Mouse (Mus musculus) megakaryocyte, embryonic 14.5 days (primary cell): ENCODE results near the gene Evx1. TPM values are rescaled to one million over a fixed set of nuclear protein-coding genes. Genes with fewer than 3 reads are reported as not detected.
A peak's percentile ranks its signal among the peaks of the same experiment; 100 is the strongest.

Experiments used
- H3K27me3 ChIP-seq: replicated peaks from 2 replicates; pipeline ENCODE3; 2012; ENCODE audit warnings: inconsistent platforms
- H3K36me3 ChIP-seq: replicated peaks from 2 replicates; pipeline ENCODE3; 2012; ENCODE audit warnings: low read length, inconsistent platforms, mixed read lengths
- H3K4me1 ChIP-seq: 2 replicates; pipeline ENCODE4 v1.6.1; 2012; ENCODE audit warnings: inconsistent platforms
- H3K4me3 ChIP-seq: replicated peaks from 2 replicates; pipeline ENCODE3; 2012; ENCODE audit warnings: moderate library complexity, mild to moderate bottlenecking, inconsistent platforms
- H3K9me3 ChIP-seq: 2 replicates; pipeline ENCODE4 v1.6.1; 2012; ENCODE audit warnings: inconsistent platforms
- FLI1 ChIP-seq: IDR thresholded peaks from 2 replicates; pipeline ENCODE4 v1.6.1; 2012; ENCODE audit warnings: low read length, inconsistent platforms, mixed read lengths
- GATA1 ChIP-seq: IDR thresholded peaks from 3 replicates; pipeline ENCODE4 v1.6.1; 2012; ENCODE audit warnings: mixed read lengths, low read length, inconsistent platforms, borderline replicate concordance
- polyA plus RNA-seq: library from polyadenylated mRNA; stranded (reverse); fragments of >175 nt; gene quantifications from 2 replicates; pipeline ENCODE4 v1.2.3, GENCODE M21; 2012; ENCODE audit warnings: low replicate concordance; ENCODE audit not compliant: insufficient read depth

The Evx1 gene
- polyA plus RNA-seq, 1 experiment, result not detected

DNA sequence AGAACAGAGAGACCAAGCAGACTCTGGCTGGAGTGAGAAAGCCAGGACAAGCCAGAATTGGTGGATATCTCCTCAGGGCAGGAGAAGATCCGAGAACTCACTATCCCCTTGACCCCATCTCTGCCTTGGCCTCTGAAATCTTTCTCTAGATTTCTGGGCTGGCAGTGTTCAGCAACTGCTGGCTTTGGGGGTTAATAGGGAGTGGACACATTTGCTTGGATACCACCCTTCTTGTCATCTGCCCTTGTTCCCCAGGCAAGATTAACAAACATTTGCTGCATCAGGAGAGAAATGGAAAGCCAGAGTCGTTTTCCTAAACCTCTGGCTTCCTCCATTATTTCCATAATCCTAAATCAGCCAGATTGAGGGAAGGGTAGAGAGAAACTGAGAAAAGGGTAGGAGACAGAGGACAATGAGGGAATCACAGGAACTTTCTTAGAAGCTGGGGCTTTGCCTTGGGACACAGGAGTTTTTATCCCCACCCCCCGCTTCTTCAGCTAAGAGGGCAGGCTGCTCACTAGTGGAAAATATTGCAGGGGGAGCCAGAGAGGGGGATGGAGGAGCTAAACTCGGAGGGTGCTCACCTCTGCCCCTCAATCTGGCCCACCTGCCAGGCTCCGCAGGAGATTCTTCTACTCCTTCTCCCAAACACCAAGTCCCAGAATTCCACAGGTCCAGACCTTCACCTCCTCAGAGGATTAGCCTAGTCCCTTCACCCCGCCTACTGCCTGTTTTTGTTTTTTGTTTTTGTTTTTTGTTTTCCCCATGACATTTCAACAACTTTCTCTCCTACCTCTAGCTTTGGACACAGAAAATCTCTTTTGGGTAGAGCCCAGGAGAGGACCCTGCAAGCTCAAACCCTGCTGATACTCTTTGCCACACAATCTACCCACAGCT is 1.4 kb upstream of the Evx1 start:
- Histone ChIP-seq H3K9me3 (no peaks in the 10 kb centered on the region), H3K4me3 (no peak overlapping the region), H3K27me3 (peaks cover 97% of the 10 kb centered on the region), H3K36me3 (no peaks in the 10 kb centered on the region), H3K4me1 (peaks cover 29% of the 10 kb centered on the region)
- TF ChIP-seq GATA1 (no peak), FLI1 (no peak)

DNA sequence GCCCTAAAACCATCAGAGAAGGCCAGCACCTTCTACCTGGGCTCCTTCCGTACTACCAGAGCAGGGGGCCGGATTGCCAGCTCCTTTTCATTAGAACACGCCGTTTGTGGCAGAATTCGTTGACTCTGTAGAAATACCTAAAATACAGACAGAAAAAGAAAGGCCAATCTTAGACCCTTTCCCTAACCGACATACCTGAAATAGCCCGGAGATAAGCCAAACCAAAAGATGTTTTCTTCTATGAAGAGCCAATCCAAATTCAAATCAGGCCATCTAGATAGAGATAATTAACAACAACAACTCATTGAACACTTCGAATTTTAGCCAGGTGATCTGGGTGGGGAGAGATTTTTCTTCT is 761 bp upstream of the Evx1 start:
- no peak overlapping the region for H3K4me3 ChIP-seq
- H3K36me3 ChIP-seq, result no peaks in the 10 kb centered on the region
- peaks cover 97% of the 10 kb centered on the region for H3K27me3 ChIP-seq
- H3K9me3 ChIP-seq, result no peaks in the 10 kb centered on the region
- no peak for TF ChIP-seq FLI1
- TF ChIP-seq GATA1, result no peak
- H3K4me1 ChIP-seq, result peaks cover 29% of the 10 kb centered on the region

DNA sequence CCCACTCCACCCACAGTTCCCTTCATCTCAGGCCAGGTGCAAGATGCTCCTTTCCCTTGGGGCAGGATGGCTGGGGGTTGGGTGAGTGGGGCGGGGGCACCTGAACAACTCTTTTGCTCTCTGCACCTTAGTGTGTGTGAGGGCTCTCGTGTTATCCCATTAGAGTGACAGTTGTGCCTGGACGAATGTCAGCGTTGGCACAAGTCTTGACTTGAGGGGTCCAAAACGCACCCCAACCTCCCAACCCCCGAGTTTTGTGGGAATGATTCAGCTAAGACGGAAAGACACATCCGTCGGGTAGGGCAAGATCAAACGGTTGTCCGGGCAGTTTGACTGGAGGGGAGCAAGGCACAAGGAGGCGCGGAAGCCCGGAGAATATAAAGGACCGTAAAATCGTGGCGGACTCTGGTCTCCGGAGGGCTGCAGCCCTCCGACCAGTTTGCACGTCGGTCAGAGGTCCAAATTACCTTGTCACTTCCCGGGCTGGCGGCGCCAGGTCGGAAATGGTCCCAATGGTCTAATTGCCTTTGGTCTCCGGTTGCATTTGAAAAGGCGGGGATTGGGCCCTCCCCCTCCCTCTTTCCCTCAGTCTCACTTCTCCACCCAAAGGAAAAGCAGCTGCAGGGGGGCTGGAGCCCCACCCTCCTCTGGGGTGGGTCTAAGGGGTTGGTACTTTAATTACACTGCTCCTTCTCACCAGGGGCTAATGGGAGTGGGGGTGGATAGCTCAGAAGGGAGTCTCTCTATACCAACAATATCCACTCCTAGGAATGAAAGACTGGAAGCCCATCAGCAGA is 1.2 kb downstream of the Evx1 start:
- peaks cover 29% of the 10 kb centered on the region for H3K4me1 ChIP-seq
- no peak overlapping the region for H3K4me3 ChIP-seq
- TF ChIP-seq GATA1 (no peak), FLI1 (no peak)
- no peaks in the 10 kb centered on the region for H3K9me3 ChIP-seq
- H3K36me3 ChIP-seq, result no peaks in the 10 kb centered on the region
- H3K27me3 ChIP-seq, result peaks cover 99% of the 10 kb centered on the region

DNA sequence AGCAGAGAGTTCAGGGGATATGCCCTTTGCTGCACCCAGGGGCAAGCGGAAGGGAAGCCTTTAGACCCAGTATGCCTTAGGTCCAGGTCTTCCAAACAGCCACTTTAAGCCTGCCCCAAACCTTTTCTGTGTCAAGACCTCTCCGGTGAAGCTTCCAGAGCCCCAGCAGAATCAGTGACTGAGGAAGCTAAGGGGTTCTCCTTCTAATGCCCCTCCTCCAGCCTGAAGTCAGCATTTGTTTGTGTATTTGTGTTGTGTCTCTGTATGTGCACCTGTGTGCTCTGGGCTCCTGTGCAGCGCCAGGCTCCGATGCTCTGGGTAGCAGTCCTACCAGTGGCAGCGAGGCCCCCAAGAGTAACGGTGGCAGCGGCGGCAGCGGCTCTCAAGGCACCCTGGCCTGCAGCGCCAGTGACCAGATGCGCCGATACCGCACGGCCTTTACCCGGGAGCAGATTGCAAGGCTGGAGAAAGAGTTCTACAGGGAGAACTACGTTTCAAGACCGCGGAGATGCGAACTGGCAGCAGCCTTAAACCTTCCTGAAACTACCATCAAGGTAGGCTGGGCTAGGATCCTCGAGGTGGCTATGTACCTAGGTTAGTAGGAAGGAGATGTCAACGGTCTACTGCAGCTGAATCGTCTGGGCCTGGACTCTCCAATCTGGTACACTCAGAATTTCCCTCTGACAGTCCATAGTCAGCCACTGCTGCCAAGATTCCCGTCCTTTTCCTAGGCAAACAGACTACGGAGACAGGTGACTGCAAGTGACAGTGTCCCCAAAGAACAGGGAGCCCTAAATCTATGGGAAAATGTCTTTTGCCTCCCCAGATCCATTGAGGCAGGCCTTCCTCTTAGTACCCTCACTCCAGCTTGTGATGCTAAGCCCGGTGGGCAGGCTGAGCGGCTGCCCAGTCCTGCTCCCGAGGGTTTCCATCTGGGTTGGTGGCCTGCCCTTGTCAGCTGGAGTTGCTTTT is 2.4 kb downstream of the Evx1 start:
- Histone ChIP-seq H3K36me3 (no peaks in the 10 kb centered on the region), H3K4me3 (peak overlapping the region; percentile 10), H3K27me3 (peaks cover 97% of the 10 kb centered on the region), H3K4me1 (peaks cover 23% of the 10 kb centered on the region), H3K9me3 (no peaks in the 10 kb centered on the region)
- TF ChIP-seq GATA1, result no peak
- no peak for TF ChIP-seq FLI1

DNA sequence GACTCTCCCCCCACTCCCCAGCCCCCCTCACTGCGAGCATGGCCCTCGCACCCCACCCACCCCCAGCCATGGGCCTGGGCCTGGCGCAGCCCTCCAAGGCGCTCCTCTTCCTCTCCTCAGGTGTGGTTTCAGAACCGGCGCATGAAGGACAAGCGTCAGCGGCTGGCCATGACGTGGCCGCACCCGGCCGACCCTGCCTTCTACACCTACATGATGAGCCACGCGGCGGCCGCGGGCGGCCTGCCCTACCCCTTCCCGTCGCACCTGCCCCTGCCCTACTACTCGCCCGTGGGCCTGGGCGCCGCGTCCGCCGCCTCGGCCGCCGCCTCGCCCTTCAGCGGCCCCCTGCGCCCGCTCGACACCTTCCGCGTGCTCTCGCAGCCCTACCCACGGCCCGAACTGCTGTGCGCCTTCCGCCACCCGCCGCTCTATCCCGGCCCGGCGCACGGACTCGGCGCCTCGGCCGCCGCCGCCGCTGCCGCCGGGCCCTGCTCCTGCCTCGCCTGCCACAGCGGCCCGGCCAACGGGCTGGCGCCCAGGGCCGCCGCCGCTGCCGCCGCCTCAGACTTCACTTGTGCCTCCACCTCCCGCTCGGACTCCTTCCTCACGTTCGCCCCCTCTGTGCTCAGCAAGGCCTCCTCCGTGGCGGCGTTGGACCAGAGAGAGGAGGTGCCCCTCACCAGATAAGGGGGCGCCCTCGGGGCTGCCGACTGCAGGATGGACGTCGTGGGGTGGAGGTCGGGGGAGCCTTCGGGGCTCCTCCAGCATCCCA is 3.3 kb downstream of the Evx1 start:
- no peaks in the 10 kb centered on the region for H3K9me3 ChIP-seq
- H3K36me3 ChIP-seq, result no peaks in the 10 kb centered on the region
- H3K4me3 ChIP-seq, result peak overlapping the region; percentile 42
- H3K27me3 ChIP-seq, result peaks cover 97% of the 10 kb centered on the region
- H3K4me1 ChIP-seq, result peaks cover 22% of the 10 kb centered on the region
- TF ChIP-seq GATA1, result no peak
- TF ChIP-seq FLI1, result no peak

DNA sequence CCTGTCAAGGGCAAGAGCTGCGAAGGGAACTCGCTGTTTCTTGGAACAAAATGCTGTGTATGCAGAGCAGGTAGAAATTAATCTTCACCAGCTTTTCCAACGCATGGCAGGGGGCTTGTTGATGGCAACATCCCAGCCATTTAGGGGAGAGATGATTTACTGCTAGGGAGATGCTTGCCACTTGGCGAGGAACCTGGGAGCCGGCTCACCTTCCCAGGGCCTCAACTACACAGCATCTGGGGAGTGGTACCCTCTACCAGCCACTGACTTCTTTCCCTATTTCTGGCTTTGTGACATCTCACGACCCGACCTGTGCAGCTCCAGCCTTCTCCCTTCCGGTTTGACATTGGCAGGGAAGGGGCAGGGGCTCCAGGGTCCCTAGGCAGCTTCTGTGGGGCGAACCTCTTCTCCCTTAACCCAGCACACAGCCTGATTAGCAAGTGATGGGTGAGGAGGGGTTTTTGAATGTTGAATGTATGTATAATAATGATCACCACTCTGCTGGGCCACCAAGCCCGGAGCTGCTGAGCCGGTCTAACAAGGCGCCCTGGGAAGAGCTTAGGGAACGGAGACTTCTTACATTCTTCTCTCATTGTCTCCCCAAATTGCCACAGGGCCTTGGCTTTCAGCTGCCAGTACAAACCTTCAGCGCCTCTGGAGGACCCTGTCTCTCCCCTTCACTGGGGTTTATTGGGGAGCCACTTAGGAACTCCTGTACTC is 4.3 kb downstream of the Evx1 start:
- Histone ChIP-seq H3K9me3 (no peaks in the 10 kb centered on the region), H3K4me1 (peaks cover 22% of the 10 kb centered on the region), H3K27me3 (peaks cover 97% of the 10 kb centered on the region), H3K4me3 (no peak overlapping the region), H3K36me3 (no peaks in the 10 kb centered on the region)
- TF ChIP-seq FLI1 (no peak), GATA1 (no peak)

DNA sequence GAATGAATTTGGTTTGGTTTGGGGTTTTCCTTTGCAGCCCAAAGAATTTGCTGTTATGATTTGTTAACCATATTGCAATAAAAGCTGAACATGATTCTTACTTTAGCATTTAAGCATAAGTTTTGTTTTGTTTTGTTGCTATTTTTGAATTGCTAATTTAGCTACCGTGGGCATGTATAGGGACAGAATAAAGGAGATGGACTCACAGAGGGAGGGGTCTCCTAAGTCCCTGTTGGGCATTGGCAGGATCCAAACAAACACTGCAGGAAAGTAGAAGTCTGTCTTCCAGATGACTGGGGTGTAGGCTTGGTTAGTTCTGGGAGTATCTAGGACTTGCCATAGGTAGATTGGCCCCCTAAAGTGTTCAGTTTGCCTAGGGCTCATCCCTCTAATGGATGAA is 5.0 kb downstream of the Evx1 start:
- no peak for TF ChIP-seq FLI1
- no peak for TF ChIP-seq GATA1
- H3K27me3 ChIP-seq, result peaks cover 98% of the 10 kb centered on the region
- H3K4me1 ChIP-seq, result peaks cover 22% of the 10 kb centered on the region

DNA sequence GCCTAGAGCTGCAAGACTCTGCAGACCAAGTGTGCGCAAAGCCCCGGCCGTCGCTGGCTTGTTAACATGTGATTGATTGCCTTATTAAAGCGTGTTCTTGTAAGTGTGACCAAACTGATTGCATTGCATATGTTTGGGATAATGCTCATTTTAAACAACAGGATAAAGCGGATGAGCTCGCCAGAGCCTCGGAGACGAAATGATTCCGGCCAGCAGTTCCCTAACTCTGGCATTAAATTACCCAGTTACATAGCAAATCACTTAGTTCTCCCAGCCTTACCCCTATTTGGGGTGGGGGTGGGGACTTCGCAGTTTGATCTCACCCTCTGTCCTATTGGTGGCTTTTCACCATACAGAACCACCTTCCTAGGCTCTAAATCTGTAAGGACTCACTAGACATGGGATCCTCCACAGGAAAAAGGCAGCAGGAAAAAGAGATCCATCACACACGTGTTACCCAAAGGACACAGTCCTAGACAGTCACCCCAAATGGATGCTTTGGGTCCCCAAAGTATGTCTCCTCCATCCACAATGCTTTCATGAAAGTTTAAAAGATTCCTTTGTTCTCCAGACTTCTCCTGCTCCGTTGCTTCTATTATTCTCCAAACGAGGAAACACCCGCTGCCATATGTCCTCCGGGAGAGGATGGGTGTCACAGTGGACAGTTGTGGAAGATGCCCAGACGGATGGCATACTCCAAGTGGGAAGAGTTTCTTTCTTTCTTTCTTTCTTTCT is 6.8 kb downstream of the Evx1 start:
- Histone ChIP-seq H3K4me3 (no peak overlapping the region), H3K27me3 (peaks cover 96% of the 10 kb centered on the region), H3K4me1 (peaks cover 13% of the 10 kb centered on the region), H3K9me3 (no peaks in the 10 kb centered on the region), H3K36me3 (no peaks in the 10 kb centered on the region)
- TF ChIP-seq GATA1 (no peak), FLI1 (no peak)

More for the DNA sequence above, 5.0 kb downstream of the Evx1 start:
- Histone ChIP-seq H3K9me3 (no peaks in the 10 kb centered on the region), H3K36me3 (no peaks in the 10 kb centered on the region), H3K4me3 (no peak overlapping the region)
